Mouse (Mus musculus) thymus, adult 2 months (tissue): ENCODE results near the gene Zfyve28.

Source experiments
- CTCF ChIP-seq: fragments of 200-500 bp; IDR thresholded peaks from 2 replicates; pipeline ENCODE4 v1.5.1; 2012; ENCODE audit warnings: mild to moderate bottlenecking, control low read depth, low read length, moderate library complexity, borderline replicate concordance; ENCODE audit not compliant: control insufficient read depth, poor library complexity, insufficient read depth; ENCODE audit errors: extremely low read depth
- POLR2A ChIP-seq: fragments of 200-500 bp; IDR thresholded peaks from 2 replicates; pipeline ENCODE4 v1.6.1; 2012; ENCODE audit warnings: mild to moderate bottlenecking, low read length, control low read depth, moderate library complexity; ENCODE audit not compliant: control insufficient read depth, poor library complexity, insufficient read depth; ENCODE audit errors: extremely low read depth

DNA sequence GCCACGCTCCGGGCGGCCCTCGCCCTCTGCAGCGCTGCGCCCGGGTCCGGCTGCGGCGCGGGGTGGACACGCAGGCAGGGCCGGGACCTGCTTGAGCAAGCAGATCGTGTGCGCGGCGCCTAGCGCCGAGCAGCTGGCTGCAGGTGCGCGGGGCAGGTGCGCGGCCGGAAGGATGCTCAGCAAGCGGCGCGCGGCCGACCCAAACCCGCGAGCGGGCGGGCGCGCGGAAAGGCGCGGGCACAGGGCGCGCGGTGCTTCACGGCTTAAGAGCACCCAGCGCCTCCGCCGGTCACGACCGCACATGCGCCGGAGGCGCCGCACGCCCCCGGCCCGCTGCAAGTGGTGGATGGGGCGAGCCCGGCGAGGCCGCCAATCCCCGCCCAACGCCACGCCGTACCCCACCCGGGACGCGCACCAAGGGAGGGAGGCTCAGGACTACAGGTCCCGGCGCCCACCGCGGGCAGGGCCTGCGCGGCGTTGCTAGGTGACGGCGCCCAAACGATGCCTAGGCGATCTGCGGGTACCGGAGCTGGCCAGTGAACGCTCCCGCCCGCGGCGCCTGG lies at the start of gene Zfyve28, which contains the start of gene Cfap99:
- TF ChIP-seq CTCF (peak; percentile 12; the same call in 1 of the 2 replicates), POLR2A (no peak)
